Mouse (Mus musculus): Measurements from ENCODE around the gene Btbd11. TPM values are rescaled to one million over a fixed set of nuclear protein-coding genes. Genes with fewer than 3 reads are reported as not detected.

The Btbd11 gene
- polyA plus RNA-seq (2015; fragmentation: Nextera tagmentation; extraction: Ambion mirVana): 13.5 and 14.4 TPM in 2 replicates

- WGBS: 0% methylated on average over 46 of the region's 46 CpGs
These were observed at the start of gene Btbd11 for GRCm38 (mm10) chr10:85386605-85387218. Gene Btbd11, plus strand, starts transcription at chr10:85386814.

GRCm38 (mm10) chr10:85338733-85339132 lies 47.9 kb upstream of the Btbd11 start:
- 53% methylated on average over 12 of the region's 12 CpGs for WGBS

More at GRCm38 (mm10) chr10:85386605-85387218, at the start of gene Btbd11:
- peak within 1 kb of the TSS; percentile 78 for H3K27ac ChIP-seq (replicated peaks)
- no peaks in the 10 kb centered on the region for H3K9me3 ChIP-seq
- no peaks in the 10 kb centered on the region for H3K36me3 ChIP-seq
- peak within 1 kb of the TSS; percentile 99 for H3K4me2 ChIP-seq
- peak within 1 kb of the TSS; percentile 82 for H3K9ac ChIP-seq
- H3K4me1 ChIP-seq (replicated peaks): peaks cover 37% of the 10 kb centered on the region
- H3K27me3 ChIP-seq: peaks cover 15% of the 10 kb centered on the region; the same call in 1 of the 2 replicates
- H3K4me3 ChIP-seq: peak within 1 kb of the TSS; percentile 62
- ATAC-seq (ENCODE audit: low read depth): peak; percentile 95

GRCm38 (mm10) chr10:85341867-85342266 lies 44.7 kb upstream of the Btbd11 start:
- Histone ChIP-seq H3K36me3 (no peaks in the 10 kb centered on the region), H3K4me1 (replicated peaks) (peaks cover under 1% of the 10 kb centered on the region; the same call in 1 of the 2 replicates), H3K9ac (no peak overlapping the region), H3K4me3 (no peak overlapping the region), H3K27ac (replicated peaks) (no peak overlapping the region), H3K27me3 (no peaks in the 10 kb centered on the region), H3K4me2 (no peak overlapping the region), H3K9me3 (no peaks in the 10 kb centered on the region)
- 86% methylated on average over 1 of the region's 1 CpGs for WGBS
- ATAC-seq (ENCODE audit: low read depth): no peak

More at GRCm38 (mm10) chr10:85338733-85339132, 47.9 kb upstream of the Btbd11 start:
- H3K4me1 ChIP-seq (replicated peaks): no peaks in the 10 kb centered on the region
- no peak overlapping the region for H3K4me2 ChIP-seq
- no peak for ATAC-seq (ENCODE audit: low read depth)
- H3K36me3 ChIP-seq: no peaks in the 10 kb centered on the region
- no peak overlapping the region for H3K9ac ChIP-seq
- no peaks in the 10 kb centered on the region for H3K27me3 ChIP-seq
- no peak overlapping the region for H3K4me3 ChIP-seq
- H3K27ac ChIP-seq (replicated peaks): no peak overlapping the region
- H3K9me3 ChIP-seq: no peaks in the 10 kb centered on the region

GRCm38 (mm10) chr10:85347171-85347570 lies 39.4 kb upstream of the Btbd11 start:
- Histone ChIP-seq H3K9me3 (no peaks in the 10 kb centered on the region), H3K27ac (replicated peaks) (no peak overlapping the region), H3K4me2 (no peak overlapping the region), H3K4me1 (replicated peaks) (peaks cover 6% of the 10 kb centered on the region), H3K27me3 (no peaks in the 10 kb centered on the region), H3K9ac (no peak overlapping the region), H3K4me3 (no peak overlapping the region), H3K36me3 (no peaks in the 10 kb centered on the region)
- WGBS: 83% methylated on average over 9 of the region's 9 CpGs
- ATAC-seq (ENCODE audit: low read depth): no peak

- WGBS: 82% methylated on average over 2 of the region's 2 CpGs
- H3K9ac ChIP-seq: no peak overlapping the region
- no peak overlapping the region for H3K4me3 ChIP-seq
- no peak for ATAC-seq (ENCODE audit: low read depth)
- H3K4me1 ChIP-seq (replicated peaks): no peaks in the 10 kb centered on the region
- H3K27me3 ChIP-seq: no peaks in the 10 kb centered on the region
- H3K4me2 ChIP-seq: no peak overlapping the region
- H3K36me3 ChIP-seq: no peaks in the 10 kb centered on the region
- no peak overlapping the region for H3K27ac ChIP-seq (replicated peaks)
- no peaks in the 10 kb centered on the region for H3K9me3 ChIP-seq
These were observed 34.1 kb upstream of the Btbd11 start for GRCm38 (mm10) chr10:85352505-85352904.

GRCm38 (mm10) chr10:85354270-85354669 lies 32.3 kb upstream of the Btbd11 start:
- Histone ChIP-seq H3K4me3 (no peak overlapping the region), H3K4me2 (no peak overlapping the region), H3K4me1 (replicated peaks) (no peaks in the 10 kb centered on the region), H3K36me3 (no peaks in the 10 kb centered on the region), H3K27ac (replicated peaks) (no peak overlapping the region), H3K9me3 (no peaks in the 10 kb centered on the region), H3K9ac (no peak overlapping the region), H3K27me3 (no peaks in the 10 kb centered on the region)
- WGBS: 86% methylated on average over 1 of the region's 1 CpGs
- no peak for ATAC-seq (ENCODE audit: low read depth)

- WGBS: 80% methylated on average over 3 of the region's 3 CpGs
- Histone ChIP-seq H3K27ac (replicated peaks) (no peak overlapping the region), H3K4me2 (no peak overlapping the region), H3K36me3 (no peaks in the 10 kb centered on the region), H3K4me3 (no peak overlapping the region), H3K9ac (no peak overlapping the region), H3K9me3 (no peaks in the 10 kb centered on the region), H3K4me1 (replicated peaks) (peaks cover 22% of the 10 kb centered on the region), H3K27me3 (no peaks in the 10 kb centered on the region)
- no peak for ATAC-seq (ENCODE audit: low read depth)
These were observed 27.0 kb upstream of the Btbd11 start for GRCm38 (mm10) chr10:85359501-85360066.

GRCm38 (mm10) chr10:85362766-85363442 lies 23.7 kb upstream of the Btbd11 start:
- no peak overlapping the region for H3K4me3 ChIP-seq
- 27% methylated on average over 9 of the region's 9 CpGs for WGBS
- peak overlapping the region; percentile 38; the same call in 1 of the 2 replicates for H3K27ac ChIP-seq (replicated peaks)
- H3K9me3 ChIP-seq: no peaks in the 10 kb centered on the region
- H3K36me3 ChIP-seq: no peaks in the 10 kb centered on the region
- no peak overlapping the region for H3K4me2 ChIP-seq
- peaks cover 27% of the 10 kb centered on the region for H3K4me1 ChIP-seq (replicated peaks)
- no peak overlapping the region for H3K9ac ChIP-seq
- ATAC-seq (ENCODE audit: low read depth): peak; percentile 83
- no peaks in the 10 kb centered on the region for H3K27me3 ChIP-seq

- no peak overlapping the region for H3K27ac ChIP-seq (replicated peaks)
- H3K9me3 ChIP-seq: no peaks in the 10 kb centered on the region
- peaks cover 19% of the 10 kb centered on the region for H3K4me1 ChIP-seq (replicated peaks)
- H3K36me3 ChIP-seq: no peaks in the 10 kb centered on the region
- H3K9ac ChIP-seq: no peak overlapping the region
- H3K4me2 ChIP-seq: no peak overlapping the region
- ATAC-seq (ENCODE audit: low read depth): no peak
- no peak overlapping the region for H3K4me3 ChIP-seq
- 86% methylated on average over 10 of the region's 10 CpGs for WGBS
- H3K27me3 ChIP-seq: 0 out of 2 replicates have a peak, but pooled peaks cover 3% of the 10 kb centered on the region
These were observed 19.7 kb upstream of the Btbd11 start for GRCm38 (mm10) chr10:85366876-85367275.

GRCm38 (mm10) chr10:85371309-85371708 lies 15.3 kb upstream of the Btbd11 start:
- 80% methylated on average over 2 of the region's 2 CpGs for WGBS
- Histone ChIP-seq H3K4me3 (no peak overlapping the region), H3K4me1 (replicated peaks) (no peaks in the 10 kb centered on the region), H3K27me3 (0 out of 2 replicates have a peak, but pooled peaks cover 3% of the 10 kb centered on the region), H3K27ac (replicated peaks) (no peak overlapping the region), H3K4me2 (no peak overlapping the region), H3K9ac (no peak overlapping the region), H3K9me3 (no peaks in the 10 kb centered on the region), H3K36me3 (no peaks in the 10 kb centered on the region)
- ATAC-seq (ENCODE audit: low read depth): no peak

- Histone ChIP-seq H3K4me2 (no peak overlapping the region), H3K27me3 (0 out of 2 replicates have a peak, but pooled peaks cover 3% of the 10 kb centered on the region), H3K9me3 (no peaks in the 10 kb centered on the region), H3K36me3 (no peaks in the 10 kb centered on the region), H3K4me3 (no peak overlapping the region), H3K4me1 (replicated peaks) (no peaks in the 10 kb centered on the region), H3K27ac (replicated peaks) (no peak overlapping the region), H3K9ac (no peak overlapping the region)
- WGBS: 83% methylated on average over 4 of the region's 4 CpGs
- no peak for ATAC-seq (ENCODE audit: low read depth)
These were observed 14.5 kb upstream of the Btbd11 start for GRCm38 (mm10) chr10:85372108-85372507.

GRCm38 (mm10) chr10:85378972-85379371 lies 7.6 kb upstream of the Btbd11 start:
- no peaks in the 10 kb centered on the region for H3K36me3 ChIP-seq
- H3K4me1 ChIP-seq (replicated peaks): no peaks in the 10 kb centered on the region; the same call in 1 of the 2 replicates
- no peak overlapping the region for H3K4me3 ChIP-seq
- H3K9me3 ChIP-seq: no peaks in the 10 kb centered on the region
- ATAC-seq (ENCODE audit: low read depth): no peak
- H3K27ac ChIP-seq (replicated peaks): no peak overlapping the region
- H3K9ac ChIP-seq: no peak overlapping the region
- 14% methylated on average over 8 of the region's 8 CpGs for WGBS
- H3K4me2 ChIP-seq: no peak overlapping the region
- H3K27me3 ChIP-seq: peaks cover 9% of the 10 kb centered on the region

Measured in neural tube, embryonic 13.5 days (tissue).